Mouse (Mus musculus) forebrain, embryonic 16.5 days (tissue): Measurements from ENCODE around the gene Cldn2. TPM values are rescaled to one million over a fixed set of nuclear protein-coding genes. Genes with fewer than 3 reads are reported as not detected.

Source experiments
- ATAC-seq: fragments of 200-750 bp; cut with Nextera tagmentation; 2 replicates; pipeline ENCODE4 v1.8.0; 2017; ENCODE audit warnings: mild to moderate bottlenecking, moderate library complexity
- H3K27ac ChIP-seq: fragments of 300-500 bp; sonication (generic); 2 replicates; pipeline ENCODE4 v1.5.1; 2014; ENCODE audit warnings: low read length, control low read depth
- H3K27me3 ChIP-seq: fragments of 300-500 bp; sonication (generic); replicated peaks from 2 replicates; pipeline ENCODE4 v1.6.1; 2014; ENCODE audit warnings: low read length; ENCODE audit not compliant: control insufficient read depth, insufficient read depth
- H3K36me3 ChIP-seq: fragments of 300-500 bp; sonication (generic); 2 replicates; pipeline ENCODE4 v1.6.1; 2014; ENCODE audit not compliant: control insufficient read depth, insufficient read depth
- H3K4me1 ChIP-seq: fragments of 300-500 bp; sonication (generic); replicated peaks from 2 replicates; pipeline ENCODE4 v1.6.1; 2014; ENCODE audit warnings: low read length; ENCODE audit not compliant: control insufficient read depth, insufficient read depth
- H3K4me2 ChIP-seq: fragments of 300-500 bp; sonication (generic); 2 replicates; pipeline ENCODE4 v1.6.1; 2014; ENCODE audit warnings: mild to moderate bottlenecking, low read length, control low read depth
- H3K4me3 ChIP-seq: fragments of 300-500 bp; sonication (generic); replicated peaks from 2 replicates; pipeline ENCODE4 v1.5.1; 2014; ENCODE audit warnings: mild to moderate bottlenecking, low read length, control low read depth
- H3K9ac ChIP-seq: fragments of 300-500 bp; sonication (generic); replicated peaks from 2 replicates; pipeline ENCODE4 v1.6.1; 2014; ENCODE audit warnings: low read depth, low read length, control low read depth
- H3K9me3 ChIP-seq: fragments of 300-500 bp; sonication (generic); 2 replicates; pipeline ENCODE4 v1.6.1; 2016; ENCODE audit warnings: low read length; ENCODE audit not compliant: control insufficient read depth
- WGBS: fragments of 180-500 bp; shearing (Covaris S2); extraction: QIAGEN DNeasy Blood & Tissue Kit; methylation state at CpG from one replicate; pipeline ENCODE4 v1.1.7; 2014; 5-methylcytosine and 5-hydroxymethylcytosine counted together
- polyA plus RNA-seq: library from polyadenylated mRNA; unstranded; fragments of >200 nt; fragmentation: Nextera tagmentation; extraction: Ambion mirVana; gene quantifications from 2 replicates; pipeline ENCODE4 v1.2.1, GENCODE M21; 2015

Cldn2 gene
- polyA plus RNA-seq, 1 experiment from 2014 or later, result 0.89 TPM

GRCm38 (mm10) chrX:139815201-139815600, 14.6 kb downstream of the Cldn2 start:
- 82% methylated on average over 5 of the region's 5 CpGs for WGBS

GRCm38 (mm10) chrX:139825402-139825801, 24.8 kb downstream of the Cldn2 start:
- Histone ChIP-seq H3K4me3 (no peak overlapping the region), H3K36me3 (no peaks in the 10 kb centered on the region), H3K9me3 (no peaks in the 10 kb centered on the region), H3K4me2 (no peak overlapping the region), H3K4me1 (no peaks in the 10 kb centered on the region), H3K27me3 (no peaks in the 10 kb centered on the region), H3K9ac (no peak overlapping the region), H3K27ac (no peak overlapping the region)
- WGBS, result 65% methylated on average over 1 of the region's 1 CpGs
- ATAC-seq, result no peak

More at GRCm38 (mm10) chrX:139815201-139815600, 14.6 kb downstream of the Cldn2 start:
- H3K36me3 ChIP-seq, result no peaks in the 10 kb centered on the region
- no peaks in the 10 kb centered on the region for H3K27me3 ChIP-seq
- H3K9ac ChIP-seq, result no peak overlapping the region
- no peaks in the 10 kb centered on the region for H3K4me1 ChIP-seq
- no peak overlapping the region for H3K4me2 ChIP-seq
- H3K9me3 ChIP-seq, result no peaks in the 10 kb centered on the region
- ATAC-seq, result no peak
- no peak overlapping the region for H3K27ac ChIP-seq
- H3K4me3 ChIP-seq, result no peak overlapping the region

GRCm38 (mm10) chrX:139826926-139827325, 26.3 kb downstream of the Cldn2 start:
- H3K27me3 ChIP-seq, result no peaks in the 10 kb centered on the region
- no peaks in the 10 kb centered on the region for H3K4me1 ChIP-seq
- no peaks in the 10 kb centered on the region for H3K36me3 ChIP-seq
- 91% methylated on average over 4 of the region's 4 CpGs for WGBS
- H3K27ac ChIP-seq, result no peak overlapping the region
- no peak overlapping the region for H3K9ac ChIP-seq
- H3K9me3 ChIP-seq, result no peaks in the 10 kb centered on the region
- H3K4me3 ChIP-seq, result no peak overlapping the region
- no peak for ATAC-seq
- H3K4me2 ChIP-seq, result no peak overlapping the region

- Histone ChIP-seq H3K27me3 (no peaks in the 10 kb centered on the region), H3K4me3 (no peak overlapping the region), H3K9ac (no peak overlapping the region), H3K4me2 (no peak overlapping the region), H3K27ac (no peak overlapping the region), H3K4me1 (no peaks in the 10 kb centered on the region), H3K9me3 (no peaks in the 10 kb centered on the region), H3K36me3 (no peaks in the 10 kb centered on the region)
- ATAC-seq, result no peak
- 90% methylated on average over 6 of the region's 6 CpGs for WGBS
These were observed 27.9 kb downstream of the Cldn2 start for GRCm38 (mm10) chrX:139828363-139829092.

GRCm38 (mm10) chrX:139832464-139832863, 31.8 kb downstream of the Cldn2 start:
- H3K9me3 ChIP-seq, result no peaks in the 10 kb centered on the region
- no peak overlapping the region for H3K4me3 ChIP-seq
- H3K36me3 ChIP-seq, result no peaks in the 10 kb centered on the region
- H3K4me1 ChIP-seq, result no peaks in the 10 kb centered on the region
- H3K27ac ChIP-seq, result no peak overlapping the region
- no peak for ATAC-seq
- no peak overlapping the region for H3K9ac ChIP-seq
- no peak overlapping the region for H3K4me2 ChIP-seq
- WGBS, result 21% methylated on average over 5 of the region's 5 CpGs
- no peaks in the 10 kb centered on the region for H3K27me3 ChIP-seq

- H3K36me3 ChIP-seq, result no peaks in the 10 kb centered on the region
- no peaks in the 10 kb centered on the region for H3K9me3 ChIP-seq
- no peak for ATAC-seq
- H3K27me3 ChIP-seq, result no peaks in the 10 kb centered on the region
- no peak overlapping the region for H3K4me2 ChIP-seq
- no peak overlapping the region for H3K4me3 ChIP-seq
- H3K27ac ChIP-seq, result no peak overlapping the region
- H3K9ac ChIP-seq, result no peak overlapping the region
- no peaks in the 10 kb centered on the region for H3K4me1 ChIP-seq
- WGBS, result 53% methylated on average over 3 of the region's 3 CpGs
These were observed 38.4 kb downstream of the Cldn2 start for GRCm38 (mm10) chrX:139839057-139839456.

- ATAC-seq, result no peak
- H3K9ac ChIP-seq, result no peak overlapping the region
- 81% methylated on average over 6 of the region's 6 CpGs for WGBS
- no peak overlapping the region for H3K4me2 ChIP-seq
- H3K27ac ChIP-seq, result no peak overlapping the region
- no peak overlapping the region for H3K4me3 ChIP-seq
- H3K27me3 ChIP-seq, result no peaks in the 10 kb centered on the region
- no peaks in the 10 kb centered on the region for H3K4me1 ChIP-seq
- no peaks in the 10 kb centered on the region for H3K9me3 ChIP-seq
- H3K36me3 ChIP-seq, result no peaks in the 10 kb centered on the region
These were observed 40.5 kb downstream of the Cldn2 start for GRCm38 (mm10) chrX:139841091-139841490.

- WGBS, result 92% methylated on average over 4 of the region's 4 CpGs
- H3K4me3 ChIP-seq, result no peak overlapping the region
- H3K36me3 ChIP-seq, result no peaks in the 10 kb centered on the region
- no peak overlapping the region for H3K9ac ChIP-seq
- no peak for ATAC-seq
- no peak overlapping the region for H3K4me2 ChIP-seq
- H3K27me3 ChIP-seq, result no peaks in the 10 kb centered on the region; the same call in 1 of the 2 replicates
- H3K27ac ChIP-seq, result no peak overlapping the region
- H3K9me3 ChIP-seq, result no peaks in the 10 kb centered on the region
- H3K4me1 ChIP-seq, result no peaks in the 10 kb centered on the region
These were observed 54.2 kb downstream of the Cldn2 start for GRCm38 (mm10) chrX:139854795-139855194.

- H3K27ac ChIP-seq, result no peak overlapping the region
- 76% methylated on average over 5 of the region's 5 CpGs for WGBS
- H3K9ac ChIP-seq, result no peak overlapping the region
- no peak for ATAC-seq
- H3K4me2 ChIP-seq, result no peak overlapping the region
- H3K4me3 ChIP-seq, result no peak overlapping the region
- H3K27me3 ChIP-seq, result no peaks in the 10 kb centered on the region; the same call in 1 of the 2 replicates
- H3K9me3 ChIP-seq, result no peaks in the 10 kb centered on the region
- no peaks in the 10 kb centered on the region for H3K4me1 ChIP-seq
- no peaks in the 10 kb centered on the region for H3K36me3 ChIP-seq
These were observed 58.8 kb downstream of the Cldn2 start for GRCm38 (mm10) chrX:139859402-139859801.
